Mouse (Mus musculus) hindlimb bud, embryonic 11.5 days (tissue): ENCODE data around the gene Fshb.

Experiments
- DNase-seq: peaks from one replicate; pipeline ENCODE4 v3.0.0-alpha.2; 2012; ENCODE audit warnings: low read depth, low spot score; ENCODE audit errors: extremely low spot score

The Fshb gene

GRCm38 (mm10) chr2:107059556-107059955, at the start of gene Fshb:
Gene Fshb, minus strand, starts transcription at chr2:107059656.
- no peak for DNase-seq

- no peak for DNase-seq
Observed at GRCm38 (mm10) chr2:107084256-107084655, 24.8 kb upstream of the Fshb start.

DNA sequence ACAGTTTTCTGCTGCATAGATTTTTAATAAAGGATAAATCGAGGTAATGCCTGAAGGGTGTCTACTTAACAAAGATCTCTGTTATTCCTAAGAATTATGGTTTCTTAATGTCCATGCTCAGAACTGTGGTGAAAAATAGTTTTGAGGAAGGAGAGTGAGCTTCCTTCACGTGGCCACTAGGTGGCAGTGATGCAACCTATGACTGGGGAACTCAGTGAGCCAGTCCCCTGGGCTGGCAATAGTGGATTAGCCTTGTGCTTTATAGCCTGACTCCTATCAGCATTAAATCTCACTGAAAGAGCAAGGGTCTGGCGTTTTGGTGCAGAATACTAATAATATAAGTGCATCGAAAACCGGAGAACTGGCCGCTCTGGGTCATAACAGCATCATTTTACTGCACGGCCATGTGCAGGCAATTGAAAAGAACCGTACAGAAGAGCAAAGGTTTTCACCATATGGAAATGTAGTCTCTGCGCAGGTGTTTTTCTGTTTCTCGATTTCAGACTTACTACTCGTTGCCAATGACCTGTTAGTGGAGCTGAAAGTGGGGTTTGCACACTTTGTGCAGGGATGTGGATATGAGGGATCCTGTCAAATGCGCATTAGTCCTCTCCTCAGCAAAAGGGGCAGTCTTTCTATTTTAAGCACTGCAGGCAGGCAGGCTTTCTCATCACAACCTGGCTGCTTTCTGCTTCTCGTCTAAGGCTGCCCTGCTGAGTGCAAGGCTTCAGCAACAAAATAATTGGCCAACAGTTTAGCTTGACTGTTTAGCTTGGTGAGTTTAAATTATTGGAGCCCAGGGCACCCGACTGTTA, 23.8 kb upstream of the Fshb start:
- DNase-seq = peak; percentile 20

GRCm38 (mm10) chr2:107063260-107063659, 3.8 kb upstream of the Fshb start:
- DNase-seq = no peak

DNA sequence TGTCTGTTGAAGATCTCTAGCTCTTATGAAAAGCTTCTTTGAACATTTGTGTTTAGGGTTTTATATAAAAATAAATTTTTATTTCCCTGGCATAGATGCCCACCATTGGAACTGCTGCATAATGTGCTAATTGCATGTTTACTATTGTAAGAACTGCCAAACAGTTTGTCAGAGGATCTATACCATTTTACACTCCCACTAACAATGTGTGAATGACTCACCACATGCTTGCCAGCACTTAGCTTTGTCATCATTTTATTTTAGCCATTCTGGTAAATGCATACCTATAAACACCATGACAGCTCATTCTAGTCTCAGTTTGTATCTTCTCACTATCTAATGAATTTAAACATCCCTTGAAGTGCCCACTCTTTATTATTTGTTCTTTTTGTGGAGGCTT, 13.5 kb downstream of the Fshb start:
- DNase-seq = no peak

DNA sequence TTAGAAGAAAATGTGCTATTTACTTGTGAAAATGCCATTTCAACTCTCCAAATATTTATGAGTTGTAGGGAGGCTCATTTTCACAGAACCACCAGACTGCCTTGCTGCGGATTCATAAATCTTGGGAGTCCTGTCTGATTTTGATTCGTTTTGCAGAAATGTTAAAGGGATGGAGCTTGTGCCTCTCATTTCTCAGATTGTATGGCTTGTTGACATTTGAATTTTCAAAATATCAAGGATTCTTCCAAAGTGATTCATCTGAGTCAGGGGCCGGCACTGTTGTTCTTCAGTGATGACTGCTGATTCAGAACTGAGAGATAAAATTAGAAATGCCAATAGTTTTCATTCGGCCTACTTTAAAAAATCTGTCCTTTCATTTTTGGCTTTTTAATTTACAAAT, 18.6 kb downstream of the Fshb start:
- no peak for DNase-seq

DNA sequence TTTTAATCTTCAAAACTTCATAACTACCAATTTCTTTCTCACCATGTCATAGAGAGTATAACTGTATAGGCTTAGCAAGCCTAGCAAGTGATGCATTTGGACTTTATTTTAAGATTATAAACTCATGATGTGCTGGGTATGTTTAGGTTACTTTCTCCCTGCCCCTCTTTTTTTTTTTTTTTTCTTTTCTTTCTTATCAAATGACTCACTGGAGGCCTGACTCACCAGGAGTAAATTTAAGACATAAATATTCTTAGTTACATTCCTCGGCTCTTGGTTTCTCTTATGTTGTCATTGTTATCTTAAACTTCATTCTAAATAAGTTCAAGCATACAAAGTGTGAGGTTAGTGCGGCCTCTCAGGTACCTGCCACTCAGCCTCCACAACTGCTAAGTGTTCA, 23.5 kb downstream of the Fshb start:
- DNase-seq = no peak

- DNase-seq = no peak
Observed at GRCm38 (mm10) chr2:107024694-107025093, 34.8 kb downstream of the Fshb start.

GRCm38 (mm10) chr2:107022713-107023112, 36.7 kb downstream of the Fshb start:
- DNase-seq = no peak

DNA sequence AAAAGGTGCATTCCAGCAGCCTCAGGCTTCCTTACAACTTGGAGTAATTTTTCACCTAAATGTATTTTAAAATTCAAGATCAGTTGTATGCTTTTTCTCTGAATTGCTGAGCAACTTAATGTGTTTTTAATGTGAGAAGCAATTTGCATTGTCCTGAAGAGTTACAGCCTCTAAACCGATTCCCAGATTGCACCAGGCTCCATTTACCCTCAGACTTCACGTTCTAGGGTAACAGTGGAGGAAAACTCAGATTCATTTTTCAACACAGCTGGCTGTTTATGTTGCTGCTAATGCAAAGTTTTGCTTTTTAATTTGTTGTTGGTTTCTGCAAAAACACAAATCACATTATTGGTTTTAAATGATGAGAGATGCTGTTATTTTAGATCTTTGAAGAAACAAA, 40.1 kb downstream of the Fshb start:
- no peak for DNase-seq

DNA sequence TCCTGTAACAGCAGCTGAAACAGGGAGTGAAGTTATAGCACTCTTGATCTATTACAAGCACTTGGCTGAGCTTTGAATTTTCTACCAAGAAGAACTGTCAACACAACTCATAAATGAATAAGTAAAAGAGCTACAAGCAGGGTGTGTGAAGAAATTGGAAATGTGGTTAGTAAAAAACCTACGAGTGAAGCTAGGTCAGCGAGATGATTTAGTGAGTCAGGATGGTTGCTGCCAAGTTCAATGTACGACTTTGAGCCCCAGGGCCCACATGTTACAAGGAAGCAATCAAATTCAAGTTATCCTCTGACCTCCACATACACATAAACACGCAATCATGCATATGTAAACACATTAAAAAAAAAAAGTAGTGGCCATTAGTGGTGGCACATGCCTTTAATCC, 46.3 kb downstream of the Fshb start:
- DNase-seq = no peak

- no peak for DNase-seq
Observed at GRCm38 (mm10) chr2:107012318-107012717, 47.1 kb downstream of the Fshb start.

DNA sequence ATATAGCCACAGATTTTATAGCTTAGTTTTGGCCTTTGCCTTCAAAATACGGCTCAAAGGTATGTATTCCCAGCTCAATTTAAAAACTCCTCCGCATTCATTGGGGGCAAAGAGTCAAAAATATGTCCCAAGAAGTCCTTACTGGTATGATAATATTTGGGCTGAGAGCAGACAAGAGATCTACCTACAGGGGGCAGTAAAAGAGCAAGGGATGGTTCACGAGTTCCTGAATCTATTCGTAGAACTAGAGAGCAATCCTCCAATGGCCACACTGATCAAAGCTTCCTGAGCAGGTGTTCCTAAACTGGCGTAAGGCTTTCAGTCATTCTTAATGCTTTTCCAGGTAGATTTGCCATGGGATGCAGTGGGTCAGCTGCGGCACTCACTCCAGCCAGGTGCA, 49.3 kb downstream of the Fshb start:
- DNase-seq = no peak

GRCm38 (mm10) chr2:107006378-107006777, 53.1 kb downstream of the Fshb start:
- DNase-seq = no peak
